8 mouse cellular contexts compared by ENCODE assay signal in genomic region chr9:99357921-99358692, GRCm38 (mm10). TPM values are rescaled to one million over a fixed set of nuclear protein-coding genes. Genes with fewer than 3 reads are reported as not detected.
DNase-seq lines count a peak whose midpoint lies in the region; ATAC-seq and TF ChIP-seq lines count a peak whose summit lies in the region.
"Had no signal": no experiment of that assay in that cellular context is flagged by ENCODE, and none has a peak within 500 bp of the region (broad histone marks: within the 10 kb centered on the region; RNA-seq: fewer than 3 reads in every experiment).

Gene Esyt3 (minus strand): TSS chr9:99358557.

- no peak within 1 kb of the TSS for H3K27ac ChIP-seq in forebrain, embryonic 11.5 days (ENCODE audit: low read depth, low read length)
- no peak within 1 kb of the TSS for H3K27ac ChIP-seq in intestine, embryonic 14.5 days (ENCODE audit: low read depth)
- H3K27ac ChIP-seq in liver, adult 2 months (replicated peaks; ENCODE audit: insufficient read depth, low read depth, low read length): no peak within 1 kb of the TSS
- H3K27ac ChIP-seq in midbrain, embryonic 14.5 days (replicated peaks; ENCODE audit: low read depth, low read length): no peak within 1 kb of the TSS

- H3K4me2 ChIP-seq in forebrain, embryonic 11.5 days (ENCODE audit: low read depth, low read length, severe bottlenecking): peak within 1 kb of the TSS; percentile 92
- H3K4me2 ChIP-seq in intestine, embryonic 14.5 days (ENCODE audit: low read length): peak within 1 kb of the TSS; percentile 84
- peak within 1 kb of the TSS; percentile 92 for H3K4me2 ChIP-seq in midbrain, embryonic 14.5 days (ENCODE audit: low read length)

- H3K9me3 ChIP-seq in forebrain, embryonic 11.5 days (ENCODE audit: control insufficient read depth, low read length): no peaks in the 10 kb centered on the region
- no peaks in the 10 kb centered on the region for H3K9me3 ChIP-seq in intestine, embryonic 14.5 days (ENCODE audit: control insufficient read depth, low read length)
- no peaks in the 10 kb centered on the region for H3K9me3 ChIP-seq in midbrain, embryonic 14.5 days (ENCODE audit: control insufficient read depth, low read length)

- no peaks in the 10 kb centered on the region for H3K79me2 ChIP-seq in liver, adult 2 months (ENCODE audit: control insufficient read depth, insufficient read depth, low read length)

- peaks cover 28% of the 10 kb centered on the region for H3K27me3 ChIP-seq in forebrain, embryonic 11.5 days (ENCODE audit: control insufficient read depth, insufficient read depth, low read length)
- H3K27me3 ChIP-seq in intestine, embryonic 14.5 days (replicated peaks; ENCODE audit: control insufficient read depth, insufficient read depth, low read length): peaks cover 37% of the 10 kb centered on the region
- H3K27me3 ChIP-seq in liver, adult 2 months (ENCODE audit: control insufficient read depth, insufficient read depth, low read length): peaks cover 11% of the 10 kb centered on the region; the same call in 1 of the 2 replicates
- H3K27me3 ChIP-seq in midbrain, embryonic 14.5 days (ENCODE audit: control insufficient read depth, insufficient read depth, low read length): peaks cover 40% of the 10 kb centered on the region

- peak; percentile 42 for DNase-seq in Muller cell, postnatal 12 days (ENCODE audit: inconsistent ontology term)
- peak; percentile 68 for DNase-seq in adrenal gland, postnatal 10 days
- peak; percentile 72 for DNase-seq in forebrain, embryonic 11.5 days (ENCODE audit: low spot score)
- DNase-seq in intestine, embryonic 14.5 days (ENCODE audit: low spot score): peak; percentile 77
- DNase-seq in liver, adult 2 months (ENCODE audit: extremely low read depth, low read depth, low spot score): peak; percentile 10
- DNase-seq in midbrain, embryonic 14.5 days: peak; percentile 68
- peak; percentile 60 to 74 for DNase-seq in urinary bladder, postnatal 36 days (ENCODE audit: low spot score in 2 of 2)

- peak within 1 kb of the TSS; percentile 17 for H3K9ac ChIP-seq in forebrain, embryonic 11.5 days (ENCODE audit: low read length)
- H3K9ac ChIP-seq in intestine, embryonic 14.5 days (ENCODE audit: low read length): 0 out of 2 replicates have a peak within 1 kb of the TSS, but pooled peaks have one; percentile 27
- no peak within 1 kb of the TSS for H3K9ac ChIP-seq in liver, adult 2 months (ENCODE audit: low read depth, low read length)
- H3K9ac ChIP-seq in midbrain, embryonic 14.5 days (replicated peaks; ENCODE audit: low read length): peak within 1 kb of the TSS; percentile 34; the same call in 1 of the 2 replicates

- H3K36me3 ChIP-seq in forebrain, embryonic 11.5 days (ENCODE audit: control insufficient read depth, insufficient read depth, low read length): no peaks in the 10 kb centered on the region
- H3K36me3 ChIP-seq in intestine, embryonic 14.5 days (ENCODE audit: control insufficient read depth, insufficient read depth, low read length): no peaks in the 10 kb centered on the region
- H3K36me3 ChIP-seq in liver, adult 2 months (ENCODE audit: control insufficient read depth, insufficient read depth, low read length): no peaks in the 10 kb centered on the region
- H3K36me3 ChIP-seq in midbrain, embryonic 14.5 days (ENCODE audit: control insufficient read depth, insufficient read depth, low read length): no peaks in the 10 kb centered on the region

- WGBS in forebrain, embryonic 11.5 days: under 1% methylated on average over 65 of the region's 66 CpGs
- WGBS in intestine, embryonic 14.5 days: under 1% methylated on average over 59 of the region's 66 CpGs
- WGBS in liver, adult 2 months: 2% methylated on average over 66 of the region's 66 CpGs
- under 1% methylated on average over 66 of the region's 66 CpGs for WGBS in midbrain, embryonic 14.5 days

- H3K4me1 ChIP-seq in forebrain, embryonic 11.5 days (replicated peaks; ENCODE audit: control insufficient read depth, insufficient read depth, low read length): 0 out of 2 replicates have a peak, but pooled peaks cover 4% of the 10 kb centered on the region
- H3K4me1 ChIP-seq in intestine, embryonic 14.5 days (replicated peaks; ENCODE audit: control insufficient read depth, insufficient read depth, low read length): peaks cover 9% of the 10 kb centered on the region
- H3K4me1 ChIP-seq in liver, adult 2 months (ENCODE audit: control insufficient read depth, insufficient read depth, low read length): no peaks in the 10 kb centered on the region; the same call in 1 of the 2 replicates
- peaks cover 16% of the 10 kb centered on the region for H3K4me1 ChIP-seq in midbrain, embryonic 14.5 days (ENCODE audit: control insufficient read depth, insufficient read depth, low read length)

- peak within 1 kb of the TSS; percentile 39 for H3K4me3 ChIP-seq in forebrain, embryonic 11.5 days (ENCODE audit: low read depth, low read length)
- peak within 1 kb of the TSS; percentile 40 for H3K4me3 ChIP-seq in intestine, embryonic 14.5 days (ENCODE audit: low read depth, low read length)
- peak within 1 kb of the TSS; percentile 39; the same call in 1 of the 2 replicates for H3K4me3 ChIP-seq in liver, adult 2 months (ENCODE audit: insufficient read depth, low read depth, low read length)
- H3K4me3 ChIP-seq in midbrain, embryonic 14.5 days (replicated peaks; ENCODE audit: low read depth, low read length): peak within 1 kb of the TSS; percentile 45
- H3K4me3 ChIP-seq: erythroblast, embryonic 14.5 days had no signal

- no peak for TF ChIP-seq CTCF in liver, adult 2 months (IDR thresholded peaks at IDR 0.05; ENCODE audit: low read depth, low read length)

- peak; percentile 60; the same call in 1 of the 2 replicates for ATAC-seq in forebrain, embryonic 11.5 days (replicated peaks; ENCODE audit: low FRiP score)
- ATAC-seq in intestine, embryonic 14.5 days (replicated peaks; ENCODE audit: low FRiP score, low TSS enrichment, low read depth): peak; percentile 77
- ATAC-seq in midbrain, embryonic 14.5 days (ENCODE audit: low FRiP score, low TSS enrichment): no peak; the same call in 1 of the 2 replicates

- TF ChIP-seq POLR2A in liver, adult 2 months (IDR thresholded peaks at IDR 0.05; ENCODE audit: extremely low read depth, insufficient read depth, low read length): no peak

RNA-seq across cellular contexts. Expression of gene Esyt3, which starts in this region (rescaled TPM):
- 1 to 10 TPM in 1 of 2 experiments, under 1 TPM in 1; 0.51 to 2.1 TPM for total RNA-seq in adrenal gland, postnatal 10 days (2021)
- polyA plus RNA-seq in forebrain, embryonic 11.5 days (2014; fragmentation: Nextera tagmentation; extraction: Ambion mirVana): 0.35 TPM in 2 replicates
- polyA plus RNA-seq in intestine, embryonic 14.5 days (2014; fragmentation: Nextera tagmentation; extraction: Ambion mirVana): 0.24 and 0.38 TPM in 2 replicates
- total RNA-seq in liver, adult 2 months (2014; rRNA removed): under 0.01 TPM in 1 of 2 replicates, not detected in the other
- 0.06 and 0.11 TPM in 2 replicates for polyA plus RNA-seq in liver, adult 2 months (2012; rRNA removed)
- polyA plus RNA-seq in midbrain, embryonic 14.5 days (2014; fragmentation: Nextera tagmentation; extraction: Ambion mirVana): 0.26 and 0.39 TPM in 2 replicates
- polyA plus RNA-seq: erythroblast, embryonic 14.5 days had no signal

Comparison
In these comparisons a context has a peak if more than half of its experiments do, and no peak if none do; other contexts are left out.
1. Peak in DNase-seq, ATAC-seq, H3K4me3 ChIP-seq, H3K9ac ChIP-seq and H3K4me2 ChIP-seq in forebrain, embryonic 11.5 days; RNA of the gene not detected or under 1 TPM.
2. Peak in DNase-seq, ATAC-seq, H3K4me3 ChIP-seq, H3K9ac ChIP-seq and H3K4me2 ChIP-seq in intestine, embryonic 14.5 days; RNA of the gene not detected or under 1 TPM.
3. Peak in DNase-seq and H3K4me3 ChIP-seq in liver, adult 2 months; RNA of the gene not detected or under 1 TPM.
4. Peak in DNase-seq, H3K4me3 ChIP-seq, H3K9ac ChIP-seq and H3K4me2 ChIP-seq in midbrain, embryonic 14.5 days; RNA of the gene not detected or under 1 TPM.
5. DNase-seq: peak in every context shown above with its lines; median percentile 77 in intestine, embryonic 14.5 days; 72 in forebrain, embryonic 11.5 days; 68 in adrenal gland, postnatal 10 days; 68 in midbrain, embryonic 14.5 days; 67 in urinary bladder, postnatal 36 days; 42 in Muller cell, postnatal 12 days; 10 in liver, adult 2 months.